Mouse (Mus musculus) neural tube, embryonic 11.5 days (tissue): ENCODE measurements around the gene Mylk3. TPM values are rescaled to one million over a fixed set of nuclear protein-coding genes. Genes with fewer than 3 reads are reported as not detected.

Experiments
- ATAC-seq: fragments of 200-750 bp; cut with Nextera tagmentation; 2 replicates; pipeline ENCODE4 v1.8.0; 2017; ENCODE audit warnings: moderate number of reproducible peaks, mild to moderate bottlenecking, moderate TSS enrichment, moderate library complexity; ENCODE audit not compliant: insufficient read depth, low FRiP score, low TSS enrichment
- DNase-seq: peaks from one replicate; pipeline ENCODE4 v3.0.0-alpha.2; 2015; ENCODE audit warnings: low spot score
- H3K27ac ChIP-seq: fragments of 300-500 bp; sonication (generic); 2 replicates; pipeline ENCODE4 v1.5.1; 2014; ENCODE audit warnings: low read depth, mild to moderate bottlenecking, low read length
- H3K27me3 ChIP-seq: fragments of 300-500 bp; sonication (generic); 2 replicates; pipeline ENCODE4 v1.6.1; 2014; ENCODE audit warnings: mild to moderate bottlenecking, low read length, mixed read lengths; ENCODE audit not compliant: control insufficient read depth, insufficient read depth
- H3K36me3 ChIP-seq: fragments of 300-500 bp; sonication (generic); 2 replicates; pipeline ENCODE4 v1.6.1; 2014; ENCODE audit warnings: mild to moderate bottlenecking, low read length, moderate library complexity, mixed read lengths; ENCODE audit not compliant: control insufficient read depth, insufficient read depth
- H3K4me1 ChIP-seq: fragments of 300-500 bp; sonication (generic); 2 replicates; pipeline ENCODE4 v1.6.1; 2014; ENCODE audit warnings: low read length, mixed read lengths; ENCODE audit not compliant: control insufficient read depth, insufficient read depth
- H3K4me2 ChIP-seq: fragments of 300-500 bp; sonication (generic); 2 replicates; pipeline ENCODE4 v1.6.1; 2014; ENCODE audit warnings: low read depth, mild to moderate bottlenecking, moderate library complexity
- H3K4me3 ChIP-seq: fragments of 300-500 bp; sonication (generic); 2 replicates; pipeline ENCODE4 v1.5.1; 2014; ENCODE audit warnings: low read depth, low read length
- H3K9ac ChIP-seq: fragments of 300-500 bp; sonication (generic); 2 replicates; pipeline ENCODE4 v1.6.1; 2014; ENCODE audit warnings: mild to moderate bottlenecking, low read length
- H3K9me3 ChIP-seq: fragments of 300-500 bp; sonication (generic); 2 replicates; pipeline ENCODE4 v1.6.1; 2016; ENCODE audit warnings: low read length; ENCODE audit not compliant: control insufficient read depth
- WGBS: fragments of 180-500 bp; shearing (Covaris S2); extraction: QIAGEN DNeasy Blood & Tissue Kit; methylation state at CpG from one replicate; pipeline ENCODE4 v1.1.7; 2014; 5-methylcytosine and 5-hydroxymethylcytosine counted together
- polyA plus RNA-seq: library from polyadenylated mRNA; unstranded; fragments of >200 nt; fragmentation: Nextera tagmentation; extraction: Ambion mirVana; gene quantifications from 2 replicates; pipeline ENCODE4 v1.2.1, GENCODE M21; 2014

The Mylk3 gene
- polyA plus RNA-seq, 1 experiment from 2014 or later: 1.6 TPM

- DNase-seq (peak; percentile 14), ATAC-seq (no peak)
- 70% methylated on average over 5 of the region's 5 CpGs for WGBS
- H3K27me3 ChIP-seq: no peaks in the 10 kb centered on the region
- no peaks in the 10 kb centered on the region for H3K9me3 ChIP-seq
- H3K4me2 ChIP-seq: no peak overlapping the region
- H3K36me3 ChIP-seq: no peaks in the 10 kb centered on the region
- H3K4me3 ChIP-seq: no peak overlapping the region
- H3K4me1 ChIP-seq: no peaks in the 10 kb centered on the region
- no peak overlapping the region for H3K27ac ChIP-seq
- no peak overlapping the region for H3K9ac ChIP-seq
These were observed 46.1 kb downstream of the Mylk3 start for GRCm38 (mm10) chr8:85339871-85340573.

- no peaks in the 10 kb centered on the region for H3K9me3 ChIP-seq
- H3K36me3 ChIP-seq: no peaks in the 10 kb centered on the region
- 70% methylated on average over 4 of the region's 4 CpGs for WGBS
- H3K4me3 ChIP-seq: no peak overlapping the region
- H3K27ac ChIP-seq: no peak overlapping the region
- DNase-seq (no peak), ATAC-seq (no peak)
- no peaks in the 10 kb centered on the region for H3K27me3 ChIP-seq
- H3K4me1 ChIP-seq: no peaks in the 10 kb centered on the region
- no peak overlapping the region for H3K4me2 ChIP-seq
- H3K9ac ChIP-seq: no peak overlapping the region
These were observed 48.5 kb downstream of the Mylk3 start for GRCm38 (mm10) chr8:85337681-85338080.

DNA sequence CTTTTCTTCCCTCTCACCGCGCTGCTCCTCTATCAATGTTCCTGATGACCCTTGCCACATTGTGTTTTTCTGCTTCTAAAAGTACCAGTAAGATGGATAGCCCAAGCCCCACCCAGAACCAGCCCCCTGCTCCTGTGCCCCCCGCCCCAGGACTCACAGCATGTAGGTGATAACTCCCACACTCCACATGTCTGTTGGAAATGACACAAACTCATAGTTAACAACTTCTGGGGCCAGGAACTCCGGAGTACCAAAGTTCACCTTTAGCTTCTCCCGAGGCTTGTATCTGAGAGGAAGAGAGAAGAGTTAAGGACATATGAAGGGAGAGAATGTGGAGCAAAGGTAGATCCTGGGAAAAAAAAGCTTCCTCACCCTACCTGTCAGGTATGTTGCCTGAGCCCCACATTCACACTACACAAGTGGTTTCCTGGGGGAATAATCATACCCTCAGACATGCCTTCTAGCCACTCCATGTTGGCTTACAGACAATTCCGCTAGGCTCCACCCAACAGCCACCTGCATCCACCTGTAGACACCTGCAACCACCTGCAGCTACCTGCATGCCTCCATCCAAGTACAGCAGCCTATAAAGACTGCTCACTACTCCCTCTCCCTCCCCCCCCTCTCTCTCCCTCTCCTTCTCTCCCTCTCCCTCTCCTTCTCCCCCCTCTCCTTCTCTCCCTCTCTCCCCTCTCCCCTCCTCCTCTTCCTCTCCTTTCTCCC is 49.8 kb downstream of the Mylk3 start:
- WGBS: 82% methylated on average over 6 of the region's 6 CpGs
- Histone ChIP-seq H3K27me3 (no peaks in the 10 kb centered on the region), H3K4me2 (no peak overlapping the region), H3K4me1 (no peaks in the 10 kb centered on the region), H3K4me3 (no peak overlapping the region), H3K9ac (no peak overlapping the region), H3K9me3 (no peaks in the 10 kb centered on the region), H3K36me3 (no peaks in the 10 kb centered on the region), H3K27ac (no peak overlapping the region)
- DNase-seq: no peak
- ATAC-seq: no peak

DNA sequence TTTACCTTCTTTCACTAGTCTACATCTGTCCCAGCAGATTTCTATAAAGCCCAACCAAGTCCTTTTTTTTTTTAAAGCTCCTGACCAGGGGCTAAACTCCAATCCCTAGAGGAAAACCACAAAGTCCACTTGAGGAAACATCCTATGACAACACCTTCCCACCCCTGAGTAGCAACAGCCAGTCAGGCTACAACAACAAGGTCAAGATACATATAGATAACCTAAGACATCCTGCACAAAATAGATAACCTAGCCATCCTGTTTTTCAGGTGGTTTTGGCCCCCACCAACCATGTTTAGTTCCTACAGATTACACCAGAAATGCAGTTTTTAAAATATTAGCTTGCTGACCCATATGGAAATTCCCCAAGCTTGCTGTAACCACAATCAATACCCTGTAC is 51.0 kb downstream of the Mylk3 start:
- DNase-seq (no peak), ATAC-seq (no peak)
- Histone ChIP-seq H3K4me1 (no peaks in the 10 kb centered on the region), H3K27ac (no peak overlapping the region), H3K9me3 (no peaks in the 10 kb centered on the region), H3K36me3 (no peaks in the 10 kb centered on the region), H3K4me2 (no peak overlapping the region), H3K27me3 (no peaks in the 10 kb centered on the region), H3K4me3 (no peak overlapping the region), H3K9ac (no peak overlapping the region)

DNA sequence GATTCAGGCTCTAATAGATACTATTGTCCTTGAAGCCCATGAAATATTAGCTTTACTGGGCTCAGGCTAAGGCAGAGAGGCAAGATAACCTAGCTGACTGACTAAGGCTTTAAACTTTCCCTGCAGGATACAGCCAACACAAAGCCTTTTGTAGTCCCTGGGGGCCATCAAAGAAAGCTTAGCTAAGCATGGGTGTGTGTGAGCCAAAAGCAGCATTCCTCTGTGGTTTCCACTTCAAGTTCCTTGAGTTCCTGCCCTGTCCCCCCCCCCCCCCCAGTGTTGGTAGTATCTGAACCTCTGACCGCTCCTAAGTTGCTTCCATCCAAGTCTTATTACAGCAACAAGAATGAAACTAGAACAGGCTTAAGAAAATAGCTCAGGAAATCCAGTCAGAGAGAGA is 56.6 kb downstream of the Mylk3 start:
- H3K27me3 ChIP-seq: no peaks in the 10 kb centered on the region
- no peaks in the 10 kb centered on the region for H3K4me1 ChIP-seq
- DNase-seq: no peak
- no peak overlapping the region for H3K4me2 ChIP-seq
- H3K36me3 ChIP-seq: no peaks in the 10 kb centered on the region
- H3K9me3 ChIP-seq: no peaks in the 10 kb centered on the region
- no peak for ATAC-seq
- no peak overlapping the region for H3K27ac ChIP-seq
- 64% methylated on average over 1 of the region's 1 CpGs for WGBS
- H3K4me3 ChIP-seq: no peak overlapping the region
- no peak overlapping the region for H3K9ac ChIP-seq

- no peaks in the 10 kb centered on the region for H3K4me1 ChIP-seq
- no peak overlapping the region for H3K9ac ChIP-seq
- H3K27me3 ChIP-seq: no peaks in the 10 kb centered on the region
- no peak overlapping the region for H3K4me2 ChIP-seq
- H3K27ac ChIP-seq: no peak overlapping the region
- ATAC-seq (no peak), DNase-seq (no peak)
- H3K4me3 ChIP-seq: no peak overlapping the region
- H3K36me3 ChIP-seq: no peaks in the 10 kb centered on the region
- no peaks in the 10 kb centered on the region for H3K9me3 ChIP-seq
- WGBS: 80% methylated on average over 9 of the region's 9 CpGs
These were observed 59.1 kb downstream of the Mylk3 start for GRCm38 (mm10) chr8:85327036-85327435.

- Histone ChIP-seq H3K4me2 (no peak overlapping the region), H3K4me1 (no peaks in the 10 kb centered on the region), H3K4me3 (no peak overlapping the region), H3K9me3 (no peaks in the 10 kb centered on the region), H3K9ac (no peak overlapping the region), H3K36me3 (no peaks in the 10 kb centered on the region), H3K27ac (no peak overlapping the region), H3K27me3 (no peaks in the 10 kb centered on the region)
- no peak for DNase-seq
- 83% methylated on average over 3 of the region's 3 CpGs for WGBS
- no peak for ATAC-seq
These were observed 63.1 kb downstream of the Mylk3 start for GRCm38 (mm10) chr8:85323084-85323483.

DNA sequence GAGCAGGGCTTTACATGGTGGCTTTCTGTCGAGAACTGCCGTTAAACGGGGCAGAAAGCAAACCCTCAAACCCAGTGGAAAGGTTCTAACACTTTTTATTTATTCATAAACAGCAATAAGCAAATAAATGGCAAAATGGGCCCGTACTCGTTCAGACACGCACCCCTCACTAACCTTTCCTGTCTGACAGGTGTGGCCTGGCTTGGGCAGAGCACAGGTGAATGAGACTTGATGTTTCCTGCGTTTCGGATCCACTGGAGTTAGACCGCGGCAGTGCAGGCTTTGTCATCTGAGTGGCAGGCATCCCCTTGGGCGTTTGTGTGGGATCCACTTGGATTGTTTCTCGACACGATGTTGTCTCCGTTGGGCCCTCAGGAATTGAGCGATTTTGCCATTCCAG is 64.2 kb downstream of the Mylk3 start:
- Histone ChIP-seq H3K27me3 (no peaks in the 10 kb centered on the region), H3K4me3 (no peak overlapping the region), H3K36me3 (no peaks in the 10 kb centered on the region), H3K9me3 (no peaks in the 10 kb centered on the region), H3K4me2 (no peak overlapping the region), H3K9ac (no peak overlapping the region), H3K27ac (no peak overlapping the region), H3K4me1 (no peaks in the 10 kb centered on the region)
- DNase-seq: no peak
- no peak for ATAC-seq
- WGBS: 87% methylated on average over 15 of the region's 15 CpGs

DNA sequence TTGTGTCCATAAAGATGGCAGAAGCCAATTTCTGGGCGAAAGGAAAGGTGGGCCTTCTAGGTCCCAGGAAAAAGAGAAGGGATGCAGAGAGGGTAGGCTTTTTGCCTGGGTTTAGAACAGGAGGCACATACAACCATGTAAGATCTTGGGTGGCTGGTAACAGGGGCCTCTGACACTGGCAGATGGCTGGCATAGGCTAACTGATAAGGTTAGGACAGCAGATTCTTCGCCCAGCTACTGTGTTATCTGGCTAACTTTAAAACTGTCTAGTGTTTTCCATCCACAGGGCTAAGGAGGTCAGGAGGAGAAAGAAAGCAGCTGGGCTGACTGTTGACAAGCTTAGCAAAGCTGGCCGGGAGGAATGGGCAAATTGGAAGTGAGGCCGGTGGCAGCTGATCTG is 67.6 kb downstream of the Mylk3 start:
- 96% methylated on average over 4 of the region's 4 CpGs for WGBS
- Histone ChIP-seq H3K9ac (no peak overlapping the region), H3K27me3 (no peaks in the 10 kb centered on the region), H3K4me3 (no peak overlapping the region), H3K4me2 (no peak overlapping the region), H3K9me3 (no peaks in the 10 kb centered on the region), H3K27ac (no peak overlapping the region), H3K4me1 (no peaks in the 10 kb centered on the region), H3K36me3 (no peaks in the 10 kb centered on the region)
- DNase-seq: no peak
- no peak for ATAC-seq
